12 mouse cellular contexts compared by ENCODE assay signal in genomic region chr5:131584260-131585135, GRCm38 (mm10).
DNase-seq lines count a peak whose midpoint lies in the region; ATAC-seq lines count a peak whose summit lies in the region.
"Had no signal": no experiment of that assay in that cellular context is flagged by ENCODE, and none has a peak within 500 bp of the region (broad histone marks: within the 10 kb centered on the region; RNA-seq: fewer than 3 reads in every experiment).

No protein-coding gene starts in this region.

- peak; percentile 94 for DNase-seq in heart, adult 11 months
- DNase-seq in heart, embryonic 10.5 days (ENCODE audit: low spot score), result no peak
- DNase-seq in kidney, postnatal 25 days, result peak; percentile 63 to 87
- DNase-seq in ovary, postnatal 14 days (ENCODE audit: low spot score), result peak; percentile 22
- DNase-seq in cerebellum, adult 11 months, result no peak
- DNase-seq in adrenal gland, postnatal 10 days, result no peak
- DNase-seq in cerebellum, postnatal 4 days (ENCODE audit: low spot score in 2 of 2), result no peak
- DNase-seq: cerebellum, postnatal 14 days; gastrocnemius, postnatal 36 days; left cerebral cortex, postnatal 4 days had no signal

- H3K4me3 ChIP-seq in heart, embryonic 10.5 days, result no peak overlapping the region
- H3K4me3 ChIP-seq: stomach, embryonic 15.5 days had no signal

- H3K27me3 ChIP-seq in heart, embryonic 10.5 days (ENCODE audit: insufficient read depth, poor library complexity, severe bottlenecking), result peaks cover 37% of the 10 kb centered on the region; the same call in 1 of the 2 replicates
- H3K27me3 ChIP-seq: stomach, embryonic 15.5 days had no signal

- H3K4me1 ChIP-seq in heart, embryonic 10.5 days, result peaks cover 14% of the 10 kb centered on the region

- H3K9me3 ChIP-seq in heart, embryonic 10.5 days, result no peaks in the 10 kb centered on the region
- H3K9me3 ChIP-seq: stomach, embryonic 15.5 days had no signal

- 27% methylated on average over 12 of the region's 12 CpGs for WGBS in heart, embryonic 10.5 days

- ATAC-seq in hematopoietic stem cell, adult 5-6 weeks (replicated peaks in 1 of 2; ENCODE audit: insufficient read depth in 1 of 2, low FRiP score in 2 of 2, low TSS enrichment in 1 of 2, low read depth in 1 of 2, poor library complexity in 2 of 2, severe bottlenecking in 2 of 2), result peak; percentile 75 to 84

- H3K27ac ChIP-seq in heart, embryonic 10.5 days, result no peak overlapping the region
- H3K27ac ChIP-seq: stomach, embryonic 15.5 days had no signal

- H3K36me3 ChIP-seq in heart, embryonic 10.5 days, result no peaks in the 10 kb centered on the region
- H3K36me3 ChIP-seq: stomach, embryonic 15.5 days had no signal

Comparison
In these comparisons a context has a peak if more than half of its experiments do, and no peak if none do; other contexts are left out.
1. DNase-seq: peak in heart, adult 11 months (single experiment), kidney, postnatal 25 days (2 of 2) and ovary, postnatal 14 days (single experiment); none in heart, embryonic 10.5 days (single experiment), cerebellum, adult 11 months (single experiment), adrenal gland, postnatal 10 days (single experiment) and cerebellum, postnatal 4 days (0 of 2).